ENCODE assay signal across 24 mouse cellular contexts in the genomic region with DNA sequence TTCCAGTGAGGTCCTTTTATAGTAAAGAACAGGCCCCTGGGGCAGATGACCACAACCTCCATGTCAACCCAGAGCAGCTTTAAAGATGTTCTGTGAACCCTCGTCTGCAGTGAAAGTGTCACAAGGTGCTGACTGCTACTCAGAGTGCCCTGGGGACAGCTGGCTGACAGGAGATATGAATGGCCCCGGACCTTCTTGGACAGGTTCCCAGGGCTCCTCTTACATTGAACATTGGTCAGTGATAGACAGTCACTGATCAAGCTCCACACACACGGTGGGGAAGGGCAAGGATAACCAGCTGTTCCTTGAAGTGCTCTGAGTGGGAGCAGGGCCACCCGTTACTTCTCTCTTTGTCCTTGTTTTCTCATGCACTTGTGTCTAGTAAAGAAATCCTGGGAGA. TPM values are rescaled to one million over a fixed set of nuclear protein-coding genes. Genes with fewer than 3 reads are reported as not detected.
DNase-seq lines count a peak whose midpoint lies in the region; ATAC-seq and TF ChIP-seq lines count a peak whose summit lies in the region.
"Had no signal": no experiment of that assay in that cellular context is flagged by ENCODE, and none has a peak within 500 bp of the region (broad histone marks: within the 10 kb centered on the region; RNA-seq: fewer than 3 reads in every experiment).

No protein-coding gene starts in this region.

- intact Hi-C loops in heart, adult 2 months (cut with DNase I) = loop anchor here (2.0 kb wide), 1 partner anchor 49 kb away; a partner anchor contains a TSS

- no peak for TF ChIP-seq CTCF in heart, adult 2 months (IDR thresholded peaks at IDR 0.05)
- no peak for TF ChIP-seq CTCF in liver, adult 2 months (IDR thresholded peaks at IDR 0.05; ENCODE audit: low read depth, low read length)

- 88% methylated on average over 4 of the region's 4 CpGs for WGBS in forebrain, embryonic 10.5 days
- 72% methylated on average over 4 of the region's 4 CpGs for WGBS in forebrain, embryonic 13.5 days
- 17% methylated on average over 4 of the region's 4 CpGs for WGBS in heart, embryonic 12.5 days
- WGBS in heart, adult 2 months = 23% methylated on average over 4 of the region's 4 CpGs
- whole genome bisulfite sequencing in liver, adult 2 months = 28% methylated on average over 4 of the region's 4 CpGs

- DNase-seq in forebrain, embryonic 10.5 days (ENCODE audit: extremely low spot score, low spot score) = no peak
- no peak for DNase-seq in heart, adult 2 months
- peak; percentile 13 for DNase-seq in liver, adult 2 months (ENCODE audit: extremely low read depth, low read depth, low spot score)
- DNase-seq in liver = no peak
- no peak for DNase-seq in frontal cortex, postnatal 14 days (ENCODE audit: low spot score in 2 of 2)
- DNase-seq: B cell, adult 2 months; cerebellum, adult 11-12 months; cerebellum, postnatal 10 days; kidney, adult 9 months; kidney, postnatal 36 days; layer of hippocampus, postnatal 36 days; thymus, adult 2 months; thymus, postnatal 4 days had no signal

- no peak overlapping the region for H3ac ChIP-seq in myocyte (ENCODE audit: control insufficient read depth, insufficient read length)

- H3K9ac ChIP-seq in forebrain, embryonic 13.5 days = no peak overlapping the region
- no peak overlapping the region for H3K9ac ChIP-seq in heart, embryonic 12.5 days
- no peak overlapping the region for H3K9ac ChIP-seq in heart, adult 2 months (ENCODE audit: low read depth, low read length)
- H3K9ac ChIP-seq in liver, adult 2 months (ENCODE audit: low read depth, low read length) = no peak overlapping the region
- H3K9ac ChIP-seq: liver, embryonic 12.5 days; midbrain, embryonic 12.5 days had no signal

- TF ChIP-seq POLR2A in heart, adult 2 months (IDR thresholded peaks at IDR 0.05; ENCODE audit: insufficient read depth, low read depth, low read length) = no peak
- TF ChIP-seq POLR2A in liver, adult 2 months (IDR thresholded peaks at IDR 0.05; ENCODE audit: extremely low read depth, insufficient read depth, low read length) = no peak
- TF ChIP-seq POLR2A in myocyte (IDR thresholded peaks at IDR 0.05; ENCODE audit: insufficient read length, low read depth) = no peak

- no peak overlapping the region for H3K4me3 ChIP-seq in forebrain, embryonic 10.5 days
- H3K4me3 ChIP-seq in forebrain, embryonic 13.5 days = no peak overlapping the region
- H3K4me3 ChIP-seq in heart, embryonic 12.5 days = no peak overlapping the region
- no peak overlapping the region for H3K4me3 ChIP-seq in heart, adult 2 months
- no peak overlapping the region for H3K4me3 ChIP-seq in liver, adult 2 months (ENCODE audit: insufficient read depth, low read depth, low read length)
- H3K4me3 ChIP-seq in myocyte = no peak overlapping the region
- H3K4me3 ChIP-seq: embryonic facial prominence, embryonic 10.5 days; liver, embryonic 12.5 days; midbrain, embryonic 12.5 days had no signal

- H3K27ac ChIP-seq in forebrain, embryonic 10.5 days = 0 out of 2 replicates have a peak overlapping the region, but pooled peaks have one; percentile 30
- no peak overlapping the region for H3K27ac ChIP-seq in forebrain, embryonic 13.5 days
- peak overlapping the region; percentile 91 for H3K27ac ChIP-seq in heart, embryonic 12.5 days (ENCODE audit: poor library complexity, severe bottlenecking)
- H3K27ac ChIP-seq in heart, adult 2 months = no peak overlapping the region
- no peak overlapping the region for H3K27ac ChIP-seq in liver, adult 2 months (replicated peaks; ENCODE audit: insufficient read depth, low read depth, low read length)
- H3K27ac ChIP-seq: embryonic facial prominence, embryonic 10.5 days; hindbrain, postnatal 0 days; liver, embryonic 12.5 days; midbrain, embryonic 12.5 days had no signal

- no peak for ATAC-seq in forebrain, embryonic 13.5 days
- ATAC-seq in heart, embryonic 12.5 days (ENCODE audit: insufficient number of reproducible peaks, low FRiP score) = peak; percentile 50
- ATAC-seq: hindbrain, postnatal 0 days; intestine, embryonic 16.5 days; liver, embryonic 12.5 days had no signal

- no peaks in the 10 kb centered on the region for H3K9me3 ChIP-seq in forebrain, embryonic 10.5 days
- no peaks in the 10 kb centered on the region for H3K9me3 ChIP-seq in forebrain, embryonic 13.5 days (replicated peaks)
- no peaks in the 10 kb centered on the region for H3K9me3 ChIP-seq in heart, embryonic 12.5 days (replicated peaks)
- H3K9me3 ChIP-seq: embryonic facial prominence, embryonic 10.5 days; liver, embryonic 12.5 days; midbrain, embryonic 12.5 days had no signal

- H3K4me1 ChIP-seq in forebrain, embryonic 10.5 days = peaks cover 39% of the 10 kb centered on the region
- H3K4me1 ChIP-seq in forebrain, embryonic 13.5 days = peaks cover 18% of the 10 kb centered on the region
- peaks cover 84% of the 10 kb centered on the region for H3K4me1 ChIP-seq in heart, embryonic 12.5 days (replicated peaks)
- peaks cover 53% of the 10 kb centered on the region for H3K4me1 ChIP-seq in heart, adult 2 months (ENCODE audit: control insufficient read depth, insufficient read depth, low read length)
- H3K4me1 ChIP-seq in liver, adult 2 months (ENCODE audit: control insufficient read depth, insufficient read depth, low read length) = no peaks in the 10 kb centered on the region
- H3K4me1 ChIP-seq: liver, embryonic 12.5 days had no signal

- no peak overlapping the region for H3K4me2 ChIP-seq in forebrain, embryonic 13.5 days
- 0 out of 2 replicates have a peak overlapping the region, but pooled peaks have one; percentile 5 for H3K4me2 ChIP-seq in heart, embryonic 12.5 days
- H3K4me2 ChIP-seq in myocyte (ENCODE audit: low read depth) = no peak overlapping the region
- H3K4me2 ChIP-seq: liver, embryonic 12.5 days; midbrain, embryonic 12.5 days had no signal

- H3K79me2 ChIP-seq in heart, adult 2 months (replicated peaks; ENCODE audit: control insufficient read depth, insufficient read depth, low read length) = peaks cover 5% of the 10 kb centered on the region; the same call in 1 of the 2 replicates
- H3K79me2 ChIP-seq in liver, adult 2 months (ENCODE audit: control insufficient read depth, insufficient read depth, low read length) = no peaks in the 10 kb centered on the region
- H3K79me2 ChIP-seq in myocyte (ENCODE audit: control insufficient read depth, insufficient read depth) = peaks cover 10% of the 10 kb centered on the region

- peaks cover 20% of the 10 kb centered on the region for H3K36me3 ChIP-seq in forebrain, embryonic 10.5 days (replicated peaks)
- no peaks in the 10 kb centered on the region for H3K36me3 ChIP-seq in forebrain, embryonic 13.5 days (ENCODE audit: poor library complexity, severe bottlenecking)
- H3K36me3 ChIP-seq in heart, embryonic 12.5 days = no peaks in the 10 kb centered on the region
- peaks cover 2% of the 10 kb centered on the region; the same call in 1 of the 2 replicates for H3K36me3 ChIP-seq in heart, adult 2 months (ENCODE audit: control insufficient read depth, insufficient read depth, low read length)
- H3K36me3 ChIP-seq in liver, adult 2 months (ENCODE audit: control insufficient read depth, insufficient read depth, low read length) = no peaks in the 10 kb centered on the region
- H3K36me3 ChIP-seq in myocyte (ENCODE audit: control insufficient read depth, insufficient read depth) = no peaks in the 10 kb centered on the region
- H3K36me3 ChIP-seq: embryonic facial prominence, embryonic 10.5 days; G1E; liver, embryonic 12.5 days; midbrain, embryonic 12.5 days had no signal

- TF ChIP-seq EP300 in heart, adult 2 months (IDR thresholded peaks at IDR 0.05; ENCODE audit: insufficient read depth, low read depth, low read length) = no peak

- no peaks in the 10 kb centered on the region for H3K27me3 ChIP-seq in forebrain, embryonic 10.5 days (ENCODE audit: poor library complexity, severe bottlenecking)
- H3K27me3 ChIP-seq in forebrain, embryonic 13.5 days = no peaks in the 10 kb centered on the region
- no peaks in the 10 kb centered on the region for H3K27me3 ChIP-seq in heart, embryonic 12.5 days (replicated peaks)
- H3K27me3 ChIP-seq in heart, adult 2 months (ENCODE audit: control insufficient read depth, insufficient read depth, low read length) = no peaks in the 10 kb centered on the region
- no peaks in the 10 kb centered on the region for H3K27me3 ChIP-seq in liver, adult 2 months (ENCODE audit: control insufficient read depth, insufficient read depth, low read length)
- no peaks in the 10 kb centered on the region for H3K27me3 ChIP-seq in myocyte (ENCODE audit: control insufficient read depth, insufficient read depth, insufficient read length)
- H3K27me3 ChIP-seq: CH12.LX; liver, embryonic 12.5 days; midbrain, embryonic 12.5 days had no signal

TF ChIP-seq in myocyte, 11 proteins besides CTCF, POLR2A, EP300 and RAD21:
- TF ChIP-seq MYOG (IDR thresholded peaks at IDR 0.05; ENCODE audit: control insufficient read depth in 1 of 3, insufficient read depth in 1 of 3, insufficient read length in 2 of 3, low read depth in 2 of 3) (peak in 2 of 3 experiments; percentile 48 to 62), CEBPB (IDR thresholded peaks at IDR 0.05; ENCODE audit: insufficient read depth, poor library complexity, severe bottlenecking) (no peak), TCF12 (IDR thresholded peaks at IDR 0.05; ENCODE audit: insufficient read depth, poor library complexity, severe bottlenecking) (no peak), USF1 (IDR thresholded peaks at IDR 0.05; ENCODE audit: low read depth) (no peak), POLR2AphosphoS2 (IDR thresholded peaks at IDR 0.05; ENCODE audit: insufficient read length, low read depth) (no peak), SRF (IDR thresholded peaks at IDR 0.05; ENCODE audit: control insufficient read depth, insufficient read length, low read depth) (no peak), MYOD1 (IDR thresholded peaks at IDR 0.05; ENCODE audit: control insufficient read depth in 1 of 3, insufficient read length in 2 of 3, low read depth in 2 of 3) (peak; percentile 29 to 71 (median 38)), E2F4 (IDR thresholded peaks at IDR 0.05; ENCODE audit: insufficient read depth) (no peak), TCF3 (IDR thresholded peaks at IDR 0.05; ENCODE audit: insufficient read length, low read depth) (no peak)

RNA-seq across cellular contexts. Expression of a gene that starts 50.1 kb away (rescaled TPM):
- polyA plus RNA-seq in forebrain, embryonic 10.5 days (2016; fragmentation: Nextera tagmentation; extraction: Ambion mirVana) = 27.7 and 28.7 TPM in 2 replicates
- polyA plus RNA-seq in forebrain, embryonic 13.5 days (2015; fragmentation: Nextera tagmentation; extraction: Ambion mirVana) = 16.1 and 18.4 TPM in 2 replicates
- 25.8 and 28.1 TPM in 2 replicates for polyA plus RNA-seq in heart, embryonic 12.5 days (2016; fragmentation: Nextera tagmentation; extraction: Ambion mirVana)
- total RNA-seq in heart, adult 2 months (2021) = 10 to 100 TPM in 1 of 2 experiments, 1 to 10 TPM in 1; 10.0 to 11.1 TPM
- 8.6 and 10.2 TPM in 2 replicates for polyA plus RNA-seq in heart, adult 2 months (2012; rRNA removed)
- total RNA-seq in liver, adult 2 months (2014; rRNA removed) = 0.46 and 0.67 TPM in 2 replicates
- 0.34 and 0.45 TPM in 2 replicates for polyA plus RNA-seq in liver, adult 2 months (2012; rRNA removed)
- 23.2 TPM for polyA plus RNA-seq in myocyte (2012; fragmentation: generic; extraction: Trizol)
- total RNA-seq: CH12.LX; G1E; neutrophil, adult 5-6 weeks had no signal
- polyA plus RNA-seq: G1E had no signal

Comparison
In these comparisons a context has a peak if more than half of its experiments do, and no peak if none do; other contexts are left out.
1. H3K27ac ChIP-seq: peak in forebrain, embryonic 10.5 days (single experiment) and heart, embryonic 12.5 days (single experiment); none in forebrain, embryonic 13.5 days (single experiment), heart, adult 2 months (single experiment) and liver, adult 2 months (single experiment).